Mouse (Mus musculus) urinary bladder, adult 2 months (tissue): ENCODE measurements around the gene Helt. TPM values are rescaled to one million over a fixed set of nuclear protein-coding genes. Genes with fewer than 3 reads are reported as not detected.
"Not testable (repeated sequence)": the region's sequence is repeated elsewhere in the genome, so short reads cannot be mapped to it uniquely, and the experiment has no call there.

Source experiments
- DNase-seq: peaks from one replicate; pipeline ENCODE4 v3.0.0; 2022; ENCODE audit warnings: low spot score
- polyA plus RNA-seq: library from polyadenylated mRNA; depleted of rRNA; stranded (reverse); fragments of >200 nt; gene quantifications from 2 replicates; pipeline ENCODE4 v1.2.3, GENCODE M21; 2012

The Helt gene
- polyA plus RNA-seq, 1 experiment: not detected

DNA sequence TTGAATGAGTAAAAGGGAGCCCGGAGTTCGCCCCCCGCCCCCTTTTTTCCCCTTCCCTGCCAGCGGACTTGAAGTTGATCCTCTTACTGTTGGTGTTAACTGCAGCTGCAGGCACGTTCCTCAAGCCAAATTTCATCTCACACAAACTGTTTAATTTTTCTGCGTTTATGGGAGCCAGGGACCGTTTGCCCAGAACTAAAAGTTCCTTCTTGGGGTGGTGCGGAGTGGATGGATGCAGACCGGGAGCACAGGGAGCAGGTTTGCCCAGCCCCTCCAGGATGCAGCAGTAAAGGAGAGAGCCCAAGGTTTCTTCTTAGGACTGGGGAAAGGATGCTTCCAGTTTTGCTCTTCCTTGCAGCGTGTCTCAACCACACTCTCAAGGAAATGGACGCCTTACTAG is 2.1 kb upstream of the Helt start:
- no peak for DNase-seq

DNA sequence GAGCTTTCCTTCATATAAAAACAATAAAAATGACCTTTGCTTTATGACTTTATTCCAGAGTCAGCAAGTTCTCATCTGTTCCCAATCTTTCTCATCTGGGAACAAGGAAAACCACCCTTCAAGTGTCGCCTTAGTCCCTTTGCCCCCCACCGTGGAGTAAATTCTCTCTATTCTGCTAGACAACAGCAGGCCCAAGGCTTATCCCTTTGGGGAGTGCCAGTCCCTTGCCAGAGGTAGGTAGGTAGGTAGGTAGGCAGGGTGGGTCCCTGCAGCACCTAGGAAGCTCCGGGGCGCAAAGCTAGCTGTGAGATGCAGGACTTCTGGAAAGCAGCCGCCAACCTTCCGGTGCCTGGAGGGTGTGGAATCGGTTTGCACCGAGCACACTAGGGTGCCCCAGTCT is 1.5 kb upstream of the Helt start:
- no peak for DNase-seq

GRCm38 (mm10) chr8:46295101-46295534 is 647 bp upstream of the Helt start:
- no peak for DNase-seq

DNA sequence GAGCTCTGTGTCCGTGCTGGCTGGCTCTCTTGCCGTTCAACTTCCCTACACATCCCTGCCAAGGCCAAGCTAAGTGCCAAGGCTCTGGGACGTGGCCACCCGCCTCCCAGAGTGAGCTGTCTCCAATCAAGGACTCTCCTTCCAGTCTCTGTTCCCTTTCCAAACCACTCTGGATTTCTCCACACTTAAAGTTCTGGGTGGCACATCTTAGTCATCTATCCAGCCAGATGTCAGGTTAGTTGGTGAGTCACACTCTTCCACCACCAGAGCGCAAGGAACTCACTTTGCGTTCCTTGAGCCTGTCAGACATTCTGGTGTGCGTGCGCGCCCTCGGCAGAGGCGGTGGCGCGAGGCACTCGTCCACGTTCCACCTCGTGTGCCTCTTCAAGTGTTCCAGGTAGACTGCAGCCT is 725 bp downstream of the Helt start:
- DNase-seq: no peak

DNA sequence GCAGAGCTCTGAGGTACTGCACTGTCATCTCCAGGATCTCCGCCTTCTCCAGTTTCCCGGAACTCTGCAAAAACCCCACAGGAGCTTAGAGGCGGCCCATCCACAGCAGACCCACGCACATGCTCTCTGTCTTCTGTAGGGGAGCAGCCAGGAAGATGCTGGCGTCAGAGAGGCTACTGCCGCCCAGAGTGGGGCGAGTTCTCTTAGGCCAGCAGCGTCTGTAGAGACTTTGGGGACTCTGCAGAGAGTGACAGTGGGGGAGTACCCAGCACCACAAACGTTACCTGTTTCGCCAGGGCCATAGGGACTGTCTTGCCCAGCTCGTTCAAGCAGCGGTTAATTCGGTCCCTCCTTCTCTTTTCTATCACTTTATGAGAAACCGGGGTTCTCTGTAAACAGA is 1.3 kb downstream of the Helt start:
- DNase-seq: no peak

DNA sequence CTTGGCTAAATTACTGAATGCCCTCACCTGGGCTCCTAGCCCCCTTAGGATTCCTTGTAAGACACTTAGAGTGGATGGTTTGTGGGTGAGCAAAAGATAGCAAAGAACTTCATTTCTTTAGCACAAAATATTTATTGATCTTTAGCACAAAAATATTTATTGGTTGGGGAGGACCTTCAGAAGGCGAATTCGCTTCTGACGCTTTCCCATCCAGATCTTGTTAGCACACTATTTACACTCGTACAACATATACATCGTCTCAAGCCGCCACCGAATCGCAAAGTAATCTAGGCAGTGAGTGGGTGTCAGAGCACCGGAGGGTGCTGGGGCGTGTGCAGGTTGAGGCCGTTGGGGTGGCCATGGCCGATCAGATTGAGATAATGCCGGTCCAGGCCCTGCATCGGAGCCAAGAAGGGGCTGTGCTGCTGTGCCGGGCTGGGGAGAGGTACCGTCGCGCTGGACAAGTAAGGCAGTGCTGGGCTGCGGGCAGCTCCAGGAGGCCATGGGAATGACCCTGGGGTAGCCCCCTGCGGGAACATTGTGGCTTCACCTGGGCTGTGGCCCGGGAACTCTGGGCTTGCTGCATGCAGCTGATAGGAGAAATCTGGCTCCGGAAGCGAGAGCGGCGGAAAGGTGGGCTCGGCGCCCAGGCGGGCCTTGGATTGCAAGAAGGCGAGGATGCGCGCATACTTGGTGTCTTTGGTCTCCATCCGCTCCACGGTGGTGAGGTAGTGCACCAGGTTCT is 2.4 kb downstream of the Helt start:
- no peak for DNase-seq

DNA sequence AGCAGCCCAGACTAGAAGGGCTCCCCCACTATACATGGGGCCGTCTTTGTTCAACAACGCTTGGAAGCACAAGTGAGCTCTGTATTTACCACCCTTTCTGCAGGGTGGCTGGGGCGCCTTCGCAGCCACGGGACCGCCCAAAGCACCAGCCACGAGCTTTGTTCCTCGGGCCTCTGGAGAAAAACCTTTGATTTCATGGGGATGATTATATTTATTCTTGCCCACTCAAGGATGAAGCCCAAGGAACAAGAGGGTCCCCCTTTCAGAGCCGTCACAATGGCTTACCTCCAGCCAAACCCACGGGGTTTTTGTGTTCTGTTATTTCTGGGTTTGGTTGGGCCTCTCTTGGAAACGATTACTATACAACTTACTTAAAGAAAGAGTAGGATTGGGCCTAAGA is 5.2 kb downstream of the Helt start:
- no peak for DNase-seq

DNA sequence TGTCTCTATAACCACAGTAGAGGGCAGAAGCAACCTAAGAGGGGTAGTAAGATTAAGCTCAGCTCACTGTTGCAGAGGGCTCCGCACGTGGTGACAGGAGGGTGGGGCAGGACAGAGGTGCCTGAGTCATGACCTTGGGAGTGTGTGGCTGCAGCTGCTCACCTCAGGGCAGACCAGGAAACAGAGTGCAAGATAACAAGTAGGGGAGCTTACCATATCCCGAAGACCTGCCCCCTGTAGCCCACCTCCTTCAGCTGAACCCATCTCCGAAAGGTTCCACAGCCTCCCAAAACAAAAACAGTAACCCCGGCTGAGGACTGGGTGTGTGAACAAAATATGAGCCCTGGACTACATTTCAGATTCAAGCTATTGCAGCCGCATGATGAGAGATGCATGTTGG is 6.5 kb downstream of the Helt start:
- DNase-seq: no peak

DNA sequence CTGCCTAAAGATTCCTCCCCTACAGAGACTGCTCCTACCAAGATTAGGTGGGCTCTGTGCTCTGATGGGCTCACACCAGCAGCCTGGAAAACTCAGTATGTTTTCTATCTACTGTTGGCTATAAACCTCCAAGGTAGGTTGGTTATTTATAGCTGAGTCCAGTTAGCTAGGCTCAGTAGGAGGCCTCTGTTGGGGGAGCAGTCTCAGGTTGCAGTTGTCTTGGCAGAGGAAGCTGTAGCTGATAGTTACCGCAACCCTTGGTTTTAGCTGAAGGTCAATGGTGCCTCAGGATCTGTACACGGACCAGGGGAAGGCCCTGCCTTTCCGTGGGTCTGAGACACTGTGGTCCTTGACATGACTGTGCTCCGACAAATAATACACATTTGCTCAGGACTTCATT is 8.5 kb downstream of the Helt start:
- DNase-seq: no peak

DNA sequence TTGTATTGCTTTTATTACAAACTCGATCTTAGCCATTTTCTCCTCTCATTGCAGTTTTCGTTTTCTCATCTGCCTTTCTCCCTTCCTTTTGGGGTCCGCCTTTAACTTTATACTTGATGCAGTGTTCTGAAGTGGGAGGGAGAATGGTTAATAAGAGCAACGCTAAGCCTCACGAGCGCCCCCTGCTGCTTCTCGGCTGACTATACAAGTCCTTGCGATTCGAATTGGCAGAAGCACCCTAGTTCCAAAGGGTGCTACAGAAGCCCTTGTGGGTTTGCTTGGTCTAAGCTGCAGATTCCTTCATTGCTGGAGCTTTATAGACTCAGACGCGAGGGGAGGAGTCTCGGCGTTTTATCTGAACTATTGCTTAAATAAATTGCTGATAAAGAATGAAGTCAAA is 12.9 kb downstream of the Helt start:
- DNase-seq: peak; percentile 39

GRCm38 (mm10) chr8:46276939-46277338 is 17.5 kb downstream of the Helt start:
- DNase-seq: no peak

GRCm38 (mm10) chr8:46270741-46271140 is 23.7 kb downstream of the Helt start:
- no peak for DNase-seq

DNA sequence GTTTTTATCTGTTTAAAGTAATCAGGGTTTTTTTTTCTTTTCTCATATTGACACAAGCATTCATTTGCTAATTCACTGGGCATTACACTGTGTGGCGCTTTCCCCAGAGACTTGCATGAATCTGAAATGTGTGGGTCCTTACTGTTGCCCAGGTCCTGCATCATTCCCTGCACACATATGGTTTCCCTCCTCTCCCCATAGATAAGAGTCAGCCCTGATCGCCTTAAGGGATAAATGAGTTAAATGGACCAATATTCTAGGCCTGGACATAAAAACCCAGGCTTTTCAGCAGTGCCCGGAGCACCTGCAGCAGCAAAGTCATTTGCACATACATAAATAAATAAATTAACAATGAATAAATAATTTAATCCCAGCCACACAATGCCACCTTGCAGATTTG is 24.3 kb downstream of the Helt start:
- DNase-seq: no peak

DNA sequence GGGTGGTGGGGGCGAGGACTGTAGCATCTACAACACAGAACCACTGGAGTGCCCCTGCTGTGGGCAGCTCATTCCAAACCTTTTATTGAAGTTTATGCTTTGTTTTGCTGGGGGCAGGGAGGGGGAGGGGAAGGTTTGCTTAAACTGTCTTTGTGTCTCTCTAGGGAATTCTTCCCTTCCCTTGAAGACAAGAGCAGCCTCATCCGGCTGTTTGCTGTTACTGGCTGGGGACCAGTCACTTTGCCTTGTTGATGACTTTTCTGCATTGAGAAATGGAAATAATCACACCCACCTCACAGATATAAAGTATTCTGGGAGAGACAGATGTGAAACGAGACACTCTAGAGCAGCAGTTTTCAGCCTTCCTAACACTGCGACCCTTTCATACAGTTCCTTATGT is 27.7 kb downstream of the Helt start:
- no peak for DNase-seq

GRCm38 (mm10) chr8:46264206-46264605 is 30.3 kb downstream of the Helt start:
- not testable (repeated sequence) for DNase-seq

GRCm38 (mm10) chr8:46257921-46258682 is 36.4 kb downstream of the Helt start:
- DNase-seq: no peak

DNA sequence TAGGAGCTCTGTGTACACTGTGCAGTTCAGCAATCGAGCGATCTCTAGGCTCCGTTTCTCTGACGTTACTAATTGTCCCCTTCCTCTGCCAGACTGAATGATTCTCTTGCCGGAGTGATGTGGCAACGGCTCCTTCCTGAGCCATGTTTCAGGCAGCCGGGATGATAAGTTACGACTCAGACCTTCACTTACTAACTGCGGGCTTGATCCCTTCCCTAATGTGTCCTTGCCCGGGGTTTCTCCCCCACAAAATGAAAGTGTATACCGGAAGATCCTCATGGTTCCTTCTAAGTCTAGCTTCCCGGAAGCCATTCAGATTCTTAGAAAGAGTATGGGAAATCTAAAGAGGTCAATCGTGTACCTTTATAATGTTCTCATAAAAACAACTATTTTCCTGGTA is 42.0 kb downstream of the Helt start:
- no peak for DNase-seq

GRCm38 (mm10) chr8:46251561-46251960 is 42.9 kb downstream of the Helt start:
- DNase-seq: no peak

DNA sequence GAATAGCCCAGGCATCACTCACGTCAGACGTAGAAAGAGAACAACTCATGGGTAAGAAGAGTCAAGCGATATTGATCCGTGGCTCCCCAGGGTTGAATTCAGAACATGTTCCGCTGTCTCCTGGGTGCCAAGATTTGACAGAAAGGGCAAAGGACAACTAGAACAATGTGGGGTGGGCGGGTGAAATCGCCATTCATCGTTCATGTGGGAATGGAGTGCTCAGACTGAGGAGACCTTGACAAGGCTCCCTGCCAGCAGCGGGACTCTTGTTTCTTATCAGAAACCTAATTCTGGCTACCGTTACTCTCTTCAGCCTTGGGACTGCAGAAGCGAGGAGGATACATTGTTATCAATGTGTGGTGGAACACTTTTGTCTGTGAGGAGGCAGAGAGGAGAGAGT is 48.1 kb downstream of the Helt start:
- no peak for DNase-seq

DNA sequence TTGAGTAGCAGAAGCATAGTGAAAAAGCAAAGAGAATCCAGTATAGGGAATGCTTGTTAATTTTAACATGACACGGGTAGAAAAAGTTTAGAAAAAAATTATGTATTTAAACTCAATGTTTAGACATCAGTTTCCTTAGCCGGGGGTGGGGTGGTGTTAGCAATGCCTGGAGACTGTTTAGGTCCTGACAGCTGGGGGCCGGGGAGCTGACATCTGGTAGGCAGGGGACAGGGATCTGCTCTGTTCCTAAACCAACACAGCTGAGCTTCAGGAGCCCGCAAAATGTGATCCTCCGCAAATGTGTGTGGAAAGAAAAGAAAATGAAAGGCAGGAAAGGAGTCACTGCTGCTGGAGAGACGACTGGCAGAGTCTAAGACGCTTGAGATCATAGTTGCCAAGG is 51.5 kb downstream of the Helt start:
- no peak for DNase-seq
